Mouse (Mus musculus) liver, embryonic 15.5 days (tissue): ENCODE results near the gene Hjurp. TPM values are rescaled to one million over a fixed set of nuclear protein-coding genes. Genes with fewer than 3 reads are reported as not detected.
A peak's percentile ranks its signal among the peaks of the same experiment; 100 is the strongest.

Source experiments
- ATAC-seq: fragments of 200-750 bp; cut with Nextera tagmentation; 2 replicates; pipeline ENCODE4 v1.8.0; 2017; ENCODE audit warnings: moderate number of reproducible peaks, mild to moderate bottlenecking, moderate library complexity; ENCODE audit not compliant: insufficient read depth
- H3K27ac ChIP-seq: fragments of 300-500 bp; sonication (generic); replicated peaks from 2 replicates; pipeline ENCODE4 v1.5.1; 2015; ENCODE audit warnings: mild to moderate bottlenecking, inconsistent platforms
- H3K27me3 ChIP-seq: fragments of 300-500 bp; sonication (generic); 2 replicates; pipeline ENCODE4 v1.6.1; 2015; ENCODE audit warnings: mild to moderate bottlenecking, inconsistent platforms
- H3K36me3 ChIP-seq: fragments of 300-500 bp; sonication (generic); replicated peaks from 2 replicates; pipeline ENCODE4 v1.6.1; 2015; ENCODE audit warnings: moderate library complexity, mild to moderate bottlenecking, inconsistent platforms
- H3K4me1 ChIP-seq: fragments of 300-500 bp; sonication (generic); replicated peaks from 2 replicates; pipeline ENCODE4 v1.6.1; 2015; ENCODE audit warnings: inconsistent platforms
- H3K4me2 ChIP-seq: fragments of 300-500 bp; sonication (generic); 2 replicates; pipeline ENCODE4 v1.6.1; 2015; ENCODE audit warnings: moderate library complexity, mild to moderate bottlenecking, inconsistent platforms
- H3K4me3 ChIP-seq: fragments of 300-500 bp; sonication (generic); replicated peaks from 2 replicates; pipeline ENCODE4 v1.5.1; 2015; ENCODE audit warnings: mild to moderate bottlenecking, inconsistent platforms
- H3K9ac ChIP-seq: fragments of 300-500 bp; sonication (generic); 2 replicates; pipeline ENCODE4 v1.6.1; 2015; ENCODE audit warnings: moderate library complexity, mild to moderate bottlenecking, inconsistent platforms
- H3K9me3 ChIP-seq: fragments of 300-500 bp; sonication (generic); replicated peaks from 2 replicates; pipeline ENCODE4 v1.6.1; 2016; ENCODE audit warnings: inconsistent platforms
- WGBS: fragments of 180-500 bp; shearing (Covaris S2); methylation state at CpG from one replicate; pipeline ENCODE4 v1.1.7; 2015; ENCODE audit warnings: mixed read lengths; ENCODE audit not compliant: insufficient replicate concordance; 5-methylcytosine and 5-hydroxymethylcytosine counted together
- polyA plus RNA-seq: library from polyadenylated mRNA; unstranded; fragments of >200 nt; fragmentation: Nextera tagmentation; extraction: Ambion mirVana; gene quantifications from 2 replicates; pipeline ENCODE4 v1.2.1, GENCODE M21; 2015

The Hjurp gene
- polyA plus RNA-seq, 1 experiment from 2014 or later = 62.7 TPM

DNA sequence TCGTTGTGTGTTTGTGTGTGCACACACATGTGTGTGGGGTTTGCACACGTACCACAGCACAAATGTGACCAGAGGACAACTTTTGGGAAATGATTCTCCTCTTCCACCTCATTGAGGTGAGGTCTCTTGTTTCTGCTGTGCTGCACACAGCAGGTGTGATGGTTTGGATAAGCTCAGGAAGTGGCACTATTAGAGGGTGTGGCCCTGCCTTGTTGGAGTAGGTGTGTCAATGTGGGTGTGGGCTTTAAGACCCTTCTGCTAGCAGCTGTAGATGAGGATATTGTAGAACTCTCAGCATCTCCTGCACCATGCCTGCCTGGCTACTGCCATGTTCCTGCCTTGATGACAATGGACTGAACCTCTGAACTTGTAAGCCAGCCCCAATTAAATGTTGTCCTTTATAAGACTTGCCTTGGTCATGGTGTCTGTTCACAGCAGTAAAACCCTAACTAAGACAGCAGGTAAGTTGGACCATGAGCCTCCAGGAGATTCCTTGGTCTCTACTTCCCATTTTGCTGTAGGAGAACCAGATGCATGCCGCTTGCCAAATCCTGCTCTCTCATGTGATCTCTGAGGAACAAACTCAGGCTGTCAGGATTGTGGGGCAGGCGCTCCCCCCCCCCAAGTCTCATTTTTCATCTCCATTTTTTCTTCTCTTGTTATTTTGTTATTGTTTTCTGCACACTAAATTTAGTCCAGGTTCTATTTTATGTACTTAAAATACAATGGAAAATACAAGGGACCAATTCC is 18.9 kb upstream of the Hjurp start:
- H3K27ac ChIP-seq = no peak overlapping the region
- no peak overlapping the region for H3K9ac ChIP-seq
- no peaks in the 10 kb centered on the region for H3K27me3 ChIP-seq
- H3K4me3 ChIP-seq = no peak overlapping the region
- ATAC-seq = no peak
- no peaks in the 10 kb centered on the region for H3K36me3 ChIP-seq
- H3K4me2 ChIP-seq = no peak overlapping the region
- WGBS = 57% methylated on average over 4 of the region's 4 CpGs
- H3K9me3 ChIP-seq = no peaks in the 10 kb centered on the region; the same call in 1 of the 2 replicates
- H3K4me1 ChIP-seq = no peaks in the 10 kb centered on the region

DNA sequence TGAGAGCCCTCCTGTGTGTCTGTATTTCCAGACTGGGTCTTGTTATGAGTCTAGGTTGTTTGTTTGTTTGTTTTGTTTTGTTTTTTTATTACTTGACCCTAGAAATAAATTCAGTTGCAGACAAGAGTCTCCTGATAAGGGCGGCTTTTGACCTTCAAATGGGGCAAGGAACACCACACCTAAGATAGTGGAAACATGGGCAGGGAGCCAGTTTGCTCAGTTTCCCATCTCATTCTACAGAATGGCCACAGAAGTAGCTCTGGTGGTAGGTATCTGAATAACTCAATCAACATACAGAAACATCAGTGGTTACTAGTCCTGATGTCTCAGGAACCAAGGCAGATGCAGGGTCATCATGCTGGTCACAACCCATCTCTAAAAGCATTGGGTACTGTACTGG is 17.2 kb upstream of the Hjurp start:
- no peaks in the 10 kb centered on the region for H3K4me1 ChIP-seq
- H3K9me3 ChIP-seq = no peaks in the 10 kb centered on the region
- H3K4me2 ChIP-seq = no peak overlapping the region
- ATAC-seq = no peak
- 13% methylated on average over 1 of the region's 1 CpGs for WGBS
- H3K9ac ChIP-seq = no peak overlapping the region
- H3K4me3 ChIP-seq = no peak overlapping the region
- H3K36me3 ChIP-seq = no peaks in the 10 kb centered on the region
- H3K27ac ChIP-seq = no peak overlapping the region
- H3K27me3 ChIP-seq = no peaks in the 10 kb centered on the region

DNA sequence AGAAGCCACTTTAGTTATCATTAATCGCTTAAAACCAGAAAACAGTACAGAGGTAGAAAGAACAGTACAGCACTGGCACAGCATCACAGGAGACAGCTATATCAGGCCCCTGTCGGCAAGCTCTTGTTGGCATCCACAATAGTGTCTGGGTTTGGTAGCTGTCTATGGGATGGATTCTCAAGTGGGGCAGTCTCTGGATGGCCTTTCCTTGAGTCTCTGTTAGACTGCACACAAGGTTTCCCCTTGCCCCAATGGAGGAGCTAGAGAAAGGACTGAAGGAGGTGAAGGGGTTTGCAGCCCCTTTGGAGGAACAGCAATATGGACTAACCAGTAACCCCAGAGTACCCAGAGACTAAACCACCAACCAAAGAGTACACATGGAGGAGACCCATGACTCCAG is 14.6 kb upstream of the Hjurp start:
- Histone ChIP-seq H3K9me3 (no peaks in the 10 kb centered on the region), H3K36me3 (no peaks in the 10 kb centered on the region), H3K27me3 (no peaks in the 10 kb centered on the region), H3K9ac (no peak overlapping the region), H3K27ac (no peak overlapping the region), H3K4me3 (no peak overlapping the region), H3K4me1 (no peaks in the 10 kb centered on the region), H3K4me2 (no peak overlapping the region)
- 40% methylated on average over 2 of the region's 2 CpGs for WGBS
- no peak for ATAC-seq

DNA sequence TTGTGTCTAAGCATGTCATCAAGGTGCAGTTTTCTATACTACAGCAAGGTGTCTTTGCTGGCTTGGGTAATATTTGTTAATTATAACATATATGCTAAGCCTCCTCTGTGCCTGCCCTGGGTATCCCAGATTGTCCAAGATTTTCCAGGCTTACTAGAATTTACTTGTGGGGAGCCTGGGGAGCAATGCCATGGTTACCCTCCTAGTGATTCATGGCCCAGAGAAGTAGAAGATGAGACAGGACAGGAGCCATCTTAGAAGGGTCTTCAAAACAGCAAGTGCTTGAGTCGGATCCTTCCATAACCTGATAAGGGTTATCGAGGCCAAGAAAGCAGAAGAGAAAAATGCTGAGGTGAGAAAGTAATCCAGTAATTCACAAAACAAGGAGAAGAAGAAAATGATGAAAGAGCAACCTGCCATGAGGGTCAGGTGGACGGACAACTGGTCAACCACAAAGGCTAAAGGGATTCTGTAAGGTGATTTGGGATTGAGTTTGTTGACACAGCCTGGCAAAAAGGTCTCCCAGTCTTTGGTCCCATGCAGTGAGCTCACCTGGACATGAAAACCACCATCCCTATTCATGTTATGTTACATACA is 14.1 kb upstream of the Hjurp start:
- no peak for ATAC-seq
- Histone ChIP-seq H3K4me3 (no peak overlapping the region), H3K4me2 (no peak overlapping the region), H3K9ac (no peak overlapping the region), H3K27me3 (no peaks in the 10 kb centered on the region), H3K36me3 (no peaks in the 10 kb centered on the region), H3K27ac (no peak overlapping the region), H3K9me3 (no peaks in the 10 kb centered on the region), H3K4me1 (no peaks in the 10 kb centered on the region)
- 40% methylated on average over 3 of the region's 3 CpGs for WGBS

DNA sequence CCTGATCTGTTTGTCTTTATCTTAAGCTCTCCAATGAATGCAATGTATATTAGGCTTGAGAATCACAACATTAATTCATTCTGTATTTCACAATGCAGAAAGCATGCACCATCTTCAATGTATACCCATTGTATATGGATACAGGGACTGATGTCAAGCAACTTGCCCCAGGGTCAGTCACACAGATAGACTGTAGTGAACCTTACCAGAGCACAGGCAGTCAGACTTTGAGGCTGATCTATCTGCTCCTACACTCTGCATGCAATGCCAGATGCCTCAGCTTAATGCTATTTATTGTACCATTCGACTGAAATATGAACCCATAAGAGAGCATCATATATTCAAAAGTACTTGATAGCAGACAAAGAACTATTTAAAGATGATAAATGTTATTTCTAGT is 13.1 kb upstream of the Hjurp start:
- no peaks in the 10 kb centered on the region for H3K9me3 ChIP-seq
- ATAC-seq = no peak

DNA sequence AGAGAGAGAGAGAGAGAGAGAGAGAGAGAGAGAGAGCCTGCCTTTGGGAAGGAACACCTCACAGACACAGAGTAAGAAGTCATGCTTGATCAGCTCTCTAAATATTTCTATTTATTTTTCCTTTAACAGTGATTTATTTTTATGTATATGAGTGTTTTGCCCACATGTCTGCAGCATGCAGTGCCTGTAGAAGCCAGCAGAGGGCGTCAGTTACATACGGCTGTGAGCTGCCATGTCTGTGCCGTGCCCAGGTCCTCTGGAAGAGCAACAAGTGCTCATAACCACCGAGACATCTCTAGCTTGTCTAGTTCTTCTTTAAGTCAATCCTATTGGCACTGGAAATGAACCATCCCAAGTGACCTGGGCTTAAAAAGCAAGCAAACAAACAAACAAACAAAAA is 12.5 kb upstream of the Hjurp start:
- no peak for ATAC-seq
- Histone ChIP-seq H3K9me3 (no peaks in the 10 kb centered on the region), H3K4me3 (no peak overlapping the region), H3K4me2 (no peak overlapping the region), H3K27me3 (no peaks in the 10 kb centered on the region), H3K36me3 (no peaks in the 10 kb centered on the region), H3K27ac (no peak overlapping the region), H3K9ac (no peak overlapping the region), H3K4me1 (no peaks in the 10 kb centered on the region)
- WGBS = 29% methylated on average over 4 of the region's 4 CpGs

More for the DNA sequence above, 13.1 kb upstream of the Hjurp start:
- no peak overlapping the region for H3K9ac ChIP-seq
- no peak overlapping the region for H3K4me3 ChIP-seq
- H3K36me3 ChIP-seq = no peaks in the 10 kb centered on the region
- no peak overlapping the region for H3K27ac ChIP-seq
- no peak overlapping the region for H3K4me2 ChIP-seq
- H3K4me1 ChIP-seq = no peaks in the 10 kb centered on the region
- no peaks in the 10 kb centered on the region for H3K27me3 ChIP-seq
- 34% methylated on average over 1 of the region's 1 CpGs for WGBS

DNA sequence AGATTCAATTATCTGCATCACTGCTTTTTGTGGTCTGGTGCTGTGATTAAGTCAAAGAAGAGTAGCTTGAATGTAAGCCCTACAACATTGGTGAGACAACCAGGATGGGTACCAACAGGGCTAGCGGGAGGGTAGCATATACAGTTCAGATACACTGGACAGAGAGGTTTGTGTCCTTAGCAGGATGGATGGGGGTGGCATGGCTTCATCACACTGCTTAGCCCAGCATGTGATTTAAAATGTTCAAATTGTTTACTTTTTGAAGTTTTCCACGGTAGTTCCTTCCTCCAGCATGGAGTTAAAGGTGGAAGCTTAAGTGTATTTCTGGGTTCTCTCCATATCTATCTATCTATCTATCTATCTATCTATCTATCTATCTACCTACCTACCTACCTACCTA is 11.7 kb upstream of the Hjurp start:
- Histone ChIP-seq H3K4me2 (no peak overlapping the region), H3K4me1 (no peaks in the 10 kb centered on the region), H3K9ac (no peak overlapping the region), H3K4me3 (no peak overlapping the region), H3K27me3 (no peaks in the 10 kb centered on the region), H3K36me3 (no peaks in the 10 kb centered on the region), H3K27ac (no peak overlapping the region), H3K9me3 (no peaks in the 10 kb centered on the region)
- no peak for ATAC-seq
- WGBS = 36% methylated on average over 2 of the region's 2 CpGs

DNA sequence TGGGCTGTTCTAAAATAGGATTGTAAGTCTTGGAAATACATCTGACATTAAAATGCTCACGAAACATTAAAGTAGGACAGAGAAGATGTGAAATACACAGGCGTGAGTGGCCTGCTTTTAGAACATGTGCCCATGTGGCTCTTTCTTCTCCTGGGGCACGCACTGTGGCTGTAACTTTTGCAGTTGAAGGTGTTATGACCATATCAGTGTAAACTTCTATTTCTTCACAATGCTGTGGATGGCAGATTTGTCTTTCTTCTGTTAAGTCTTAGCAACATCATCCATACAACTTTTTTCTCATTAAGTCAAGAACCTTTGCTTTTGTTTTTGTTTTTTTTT is 11.3 kb upstream of the Hjurp start:
- no peaks in the 10 kb centered on the region for H3K9me3 ChIP-seq
- no peak overlapping the region for H3K4me3 ChIP-seq
- H3K27me3 ChIP-seq = no peaks in the 10 kb centered on the region
- H3K4me1 ChIP-seq = no peaks in the 10 kb centered on the region
- WGBS = 48% methylated on average over 3 of the region's 3 CpGs
- no peak overlapping the region for H3K27ac ChIP-seq
- no peak overlapping the region for H3K4me2 ChIP-seq
- H3K36me3 ChIP-seq = no peaks in the 10 kb centered on the region
- H3K9ac ChIP-seq = no peak overlapping the region
- no peak for ATAC-seq

DNA sequence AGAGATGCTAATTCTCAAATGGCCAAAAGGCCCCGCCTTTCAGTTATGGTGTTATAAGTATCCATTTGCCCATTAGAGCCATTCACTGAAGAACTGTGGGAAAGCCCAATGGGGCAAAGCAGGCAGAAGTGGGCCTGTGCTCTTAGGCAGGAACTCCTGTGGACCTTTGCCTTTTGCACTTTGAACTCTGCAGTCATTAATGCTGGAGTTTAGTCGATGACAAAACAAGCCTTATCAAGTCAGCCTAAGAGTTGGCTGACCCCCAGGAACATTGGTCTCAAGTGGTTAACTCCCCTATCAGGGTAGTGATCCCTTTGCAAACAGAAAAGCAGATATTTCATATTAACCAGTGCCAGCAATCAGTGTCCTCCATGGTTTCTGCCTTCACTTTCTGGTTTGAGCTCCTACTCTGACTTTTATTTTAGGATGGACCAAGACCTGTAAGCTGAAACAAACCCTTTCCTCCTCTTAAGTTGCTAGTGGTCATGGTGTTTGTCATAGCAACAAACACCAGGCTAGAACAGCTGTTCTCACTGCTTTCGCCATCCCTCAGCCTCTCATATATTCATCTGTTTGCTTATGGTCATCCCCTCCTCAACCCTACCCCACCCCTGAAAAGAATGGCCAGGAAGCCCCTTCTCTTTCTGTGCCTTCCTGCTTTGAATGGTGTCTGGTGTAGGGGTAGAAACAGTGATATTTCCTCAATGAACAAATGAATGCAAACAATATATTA is 10.8 kb upstream of the Hjurp start:
- no peaks in the 10 kb centered on the region for H3K9me3 ChIP-seq
- H3K4me2 ChIP-seq = no peak overlapping the region
- H3K9ac ChIP-seq = no peak overlapping the region
- H3K4me1 ChIP-seq = no peaks in the 10 kb centered on the region
- H3K36me3 ChIP-seq = no peaks in the 10 kb centered on the region
- ATAC-seq = peak; percentile 10
- no peak overlapping the region for H3K4me3 ChIP-seq
- H3K27ac ChIP-seq = no peak overlapping the region
- 23% methylated on average over 3 of the region's 3 CpGs for WGBS
- H3K27me3 ChIP-seq = no peaks in the 10 kb centered on the region

DNA sequence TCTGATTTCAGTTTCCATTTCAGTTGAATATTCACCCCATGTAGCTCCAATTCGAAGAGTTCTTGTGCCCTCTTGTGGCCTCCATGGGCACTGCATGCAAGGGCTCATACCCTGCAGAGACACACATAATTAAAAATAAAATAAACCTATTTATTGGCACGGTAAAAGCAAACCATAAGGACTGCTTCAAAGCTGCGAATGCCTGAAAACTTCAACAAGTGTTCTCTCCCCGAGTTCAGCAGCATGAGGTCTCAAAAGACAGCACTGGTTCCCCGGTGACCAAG is 10.2 kb upstream of the Hjurp start:
- H3K27ac ChIP-seq = no peak overlapping the region
- H3K4me1 ChIP-seq = no peaks in the 10 kb centered on the region
- no peak overlapping the region for H3K9ac ChIP-seq
- no peak for ATAC-seq
- 21% methylated on average over 5 of the region's 5 CpGs for WGBS
- no peaks in the 10 kb centered on the region for H3K27me3 ChIP-seq
- H3K9me3 ChIP-seq = no peaks in the 10 kb centered on the region
- H3K36me3 ChIP-seq = no peaks in the 10 kb centered on the region
- H3K4me2 ChIP-seq = no peak overlapping the region
- H3K4me3 ChIP-seq = no peak overlapping the region

DNA sequence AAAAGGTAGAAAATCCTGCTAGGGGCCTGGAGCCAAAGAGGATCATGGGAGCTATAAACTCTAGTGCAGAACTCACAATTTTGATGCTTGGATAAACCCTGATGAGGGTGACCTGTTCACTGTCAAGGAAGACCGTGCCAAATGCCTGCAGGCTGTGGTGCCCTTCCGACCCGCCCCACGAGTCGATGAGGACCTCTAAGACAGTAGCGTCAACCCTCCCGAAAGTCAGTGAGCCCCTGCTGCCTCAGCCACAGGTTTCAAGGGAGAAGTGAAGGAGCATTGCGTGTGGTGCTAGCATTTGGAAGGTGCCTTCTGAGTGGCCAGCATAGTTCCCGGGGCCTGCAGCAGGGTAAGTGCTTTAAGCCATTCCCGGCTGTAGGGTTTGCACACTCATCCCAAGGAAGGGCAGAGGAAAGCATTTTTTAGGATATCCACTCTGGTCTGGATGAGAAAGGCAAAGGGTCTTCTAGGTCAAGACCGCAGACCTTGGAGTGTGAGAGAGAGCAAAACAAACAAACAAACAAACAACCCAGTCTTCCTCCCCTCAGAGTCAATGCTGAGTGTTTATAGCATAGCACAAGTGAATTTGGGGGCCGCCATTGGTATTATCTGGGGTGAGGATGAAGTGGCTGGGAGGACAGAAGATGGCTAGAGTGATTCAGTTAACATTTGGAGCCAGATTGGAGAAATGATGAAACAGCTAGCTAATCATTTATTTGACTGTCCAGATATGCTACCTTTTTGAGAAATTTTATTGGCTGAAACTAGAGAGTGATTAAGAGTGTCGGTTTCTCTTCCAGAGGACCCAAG is 9.7 kb upstream of the Hjurp start:
- Histone ChIP-seq H3K36me3 (no peaks in the 10 kb centered on the region), H3K4me2 (no peak overlapping the region), H3K4me3 (no peak overlapping the region), H3K4me1 (no peaks in the 10 kb centered on the region), H3K9ac (no peak overlapping the region), H3K27ac (no peak overlapping the region), H3K9me3 (no peaks in the 10 kb centered on the region), H3K27me3 (no peaks in the 10 kb centered on the region)
- no peak for ATAC-seq
- WGBS = 58% methylated on average over 13 of the region's 13 CpGs
